Mouse (Mus musculus): ENCODE data around the gene Rela.

The Rela gene

GRCm38 (mm10) chr19:5636036-5636570 is 1.2 kb upstream of the Rela start:
- intact Hi-C loops (cut with DNase I), result no loop called here

GRCm38 (mm10) chr19:5636571-5637041 is 677 bp upstream of the Rela start:
- intact Hi-C loops (cut with DNase I), result no loop called here

DNA sequence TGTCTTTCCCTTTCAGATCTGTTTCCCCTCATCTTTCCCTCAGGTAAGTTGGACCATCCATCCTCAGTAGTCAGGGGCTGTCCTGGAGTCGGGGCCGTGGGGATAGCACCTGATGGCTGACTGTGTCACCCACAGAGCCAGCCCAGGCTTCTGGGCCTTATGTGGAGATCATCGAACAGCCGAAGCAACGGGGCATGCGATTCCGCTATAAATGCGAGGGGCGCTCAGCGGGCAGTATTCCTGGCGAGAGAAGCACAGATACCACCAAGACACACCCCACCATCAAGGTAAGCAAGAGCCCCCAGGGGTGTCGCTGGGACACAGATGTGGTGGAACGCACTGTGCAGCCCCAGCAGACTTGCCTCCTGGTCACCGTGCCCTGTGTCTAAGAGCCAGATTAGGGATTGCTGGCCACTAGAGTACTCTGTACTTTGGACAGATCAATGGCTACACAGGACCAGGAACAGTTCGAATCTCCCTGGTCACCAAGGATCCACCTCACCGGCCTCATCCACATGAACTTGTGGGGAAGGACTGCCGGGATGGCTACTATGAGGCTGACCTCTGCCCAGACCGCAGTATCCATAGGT is 1.2 kb downstream of the Rela start:
- intact Hi-C loops (cut with DNase I), result no loop called here

DNA sequence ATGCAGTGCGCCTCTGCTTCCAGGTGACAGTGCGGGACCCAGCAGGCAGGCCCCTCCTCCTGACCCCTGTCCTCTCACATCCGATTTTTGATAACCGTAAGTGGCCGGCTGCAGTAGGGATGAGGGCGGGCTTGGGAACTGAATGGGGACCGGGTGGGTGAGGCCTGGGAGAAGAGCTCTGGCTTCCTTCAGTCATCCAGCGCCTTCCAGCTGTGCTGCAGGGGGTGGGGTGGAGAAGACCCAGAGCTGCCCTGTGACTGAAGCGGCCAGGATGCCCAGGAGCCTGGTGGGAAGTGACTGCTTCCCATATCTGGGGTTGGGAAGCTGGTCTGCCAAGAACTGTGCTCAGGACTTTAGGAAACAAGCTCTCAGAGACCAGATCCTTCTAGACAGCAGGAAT is 3.1 kb downstream of the Rela start:
- intact Hi-C loops (cut with DNase I), result no loop called here

GRCm38 (mm10) chr19:5641021-5641420 is 3.7 kb downstream of the Rela start:
- intact Hi-C loops (cut with DNase I), result no loop called here

DNA sequence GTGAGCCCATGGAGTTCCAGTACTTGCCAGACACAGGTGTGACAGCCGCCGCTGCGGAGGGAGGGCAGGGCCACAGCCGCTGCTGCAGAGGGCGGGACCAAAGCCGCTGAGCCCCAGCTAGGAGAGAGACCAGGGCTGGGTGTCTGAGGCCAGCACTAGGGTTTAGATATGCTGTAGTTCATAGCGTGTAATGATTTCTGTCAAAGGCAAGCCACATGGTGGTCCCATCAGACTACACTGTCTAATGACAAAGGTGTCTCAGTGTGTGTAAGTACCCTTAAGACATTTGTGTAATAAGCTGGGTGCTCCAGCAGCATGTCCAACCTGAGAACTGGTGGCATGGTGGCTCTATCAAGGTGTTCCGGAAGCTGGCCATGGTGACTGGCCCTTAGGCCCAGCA is 4.4 kb downstream of the Rela start:
- intact Hi-C loops (cut with DNase I), result no loop called here

- intact Hi-C loops (cut with DNase I), result loop anchor here (5.0 kb wide), 1 partner anchor 132 kb away; no protein-coding TSS in a partner anchor
Observed at GRCm38 (mm10) chr19:5645280-5645679, 8.0 kb downstream of the Rela start.

DNA sequence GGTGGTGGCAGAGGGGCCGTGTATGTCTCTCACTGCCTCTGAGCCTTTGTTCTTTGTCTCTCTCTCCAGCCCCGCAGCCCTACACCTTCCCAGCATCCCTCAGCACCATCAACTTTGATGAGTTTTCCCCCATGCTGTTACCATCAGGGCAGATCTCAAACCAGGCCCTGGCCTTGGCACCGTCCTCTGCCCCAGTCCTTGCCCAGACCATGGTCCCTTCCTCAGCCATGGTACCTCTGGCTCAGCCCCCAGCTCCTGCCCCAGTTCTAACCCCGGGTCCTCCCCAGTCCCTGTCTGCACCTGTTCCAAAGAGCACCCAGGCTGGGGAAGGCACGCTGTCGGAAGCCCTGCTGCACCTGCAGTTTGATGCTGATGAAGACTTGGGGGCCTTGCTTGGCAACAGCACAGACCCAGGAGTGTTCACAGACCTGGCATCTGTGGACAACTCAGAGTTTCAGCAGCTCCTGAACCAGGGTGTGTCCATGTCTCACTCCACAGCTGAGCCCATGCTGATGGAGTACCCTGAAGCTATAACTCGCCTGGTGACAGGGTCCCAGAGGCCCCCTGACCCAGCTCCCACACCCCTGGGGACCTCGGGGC is 9.5 kb downstream of the Rela start:
- intact Hi-C loops (cut with DNase I), result loop anchor here (5.0 kb wide), 1 partner anchor 130 kb away; no protein-coding TSS in a partner anchor

DNA sequence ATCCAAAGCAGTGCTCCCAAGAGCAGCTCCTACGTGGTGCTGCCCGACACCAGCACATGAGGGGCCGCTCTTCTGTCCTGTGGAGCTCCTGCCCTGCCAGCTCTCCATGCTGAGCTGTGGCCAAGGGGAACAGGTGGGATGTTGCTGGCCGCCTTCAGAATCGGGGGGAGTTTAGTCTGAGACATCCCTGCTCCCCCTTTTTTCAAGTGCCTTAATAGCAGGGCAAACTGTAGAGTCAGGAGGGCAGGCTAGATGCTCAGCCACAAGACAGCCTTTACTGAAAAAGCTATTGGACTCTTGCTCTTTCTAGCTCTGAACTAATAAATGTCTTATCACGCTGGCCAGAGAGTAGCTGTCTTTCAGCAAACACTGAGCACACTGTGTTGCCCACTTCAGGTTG is 10.5 kb downstream of the Rela start:
- intact Hi-C loops (cut with DNase I), result loop anchor here (5.0 kb wide), 1 partner anchor 130 kb away; no protein-coding TSS in a partner anchor

DNA sequence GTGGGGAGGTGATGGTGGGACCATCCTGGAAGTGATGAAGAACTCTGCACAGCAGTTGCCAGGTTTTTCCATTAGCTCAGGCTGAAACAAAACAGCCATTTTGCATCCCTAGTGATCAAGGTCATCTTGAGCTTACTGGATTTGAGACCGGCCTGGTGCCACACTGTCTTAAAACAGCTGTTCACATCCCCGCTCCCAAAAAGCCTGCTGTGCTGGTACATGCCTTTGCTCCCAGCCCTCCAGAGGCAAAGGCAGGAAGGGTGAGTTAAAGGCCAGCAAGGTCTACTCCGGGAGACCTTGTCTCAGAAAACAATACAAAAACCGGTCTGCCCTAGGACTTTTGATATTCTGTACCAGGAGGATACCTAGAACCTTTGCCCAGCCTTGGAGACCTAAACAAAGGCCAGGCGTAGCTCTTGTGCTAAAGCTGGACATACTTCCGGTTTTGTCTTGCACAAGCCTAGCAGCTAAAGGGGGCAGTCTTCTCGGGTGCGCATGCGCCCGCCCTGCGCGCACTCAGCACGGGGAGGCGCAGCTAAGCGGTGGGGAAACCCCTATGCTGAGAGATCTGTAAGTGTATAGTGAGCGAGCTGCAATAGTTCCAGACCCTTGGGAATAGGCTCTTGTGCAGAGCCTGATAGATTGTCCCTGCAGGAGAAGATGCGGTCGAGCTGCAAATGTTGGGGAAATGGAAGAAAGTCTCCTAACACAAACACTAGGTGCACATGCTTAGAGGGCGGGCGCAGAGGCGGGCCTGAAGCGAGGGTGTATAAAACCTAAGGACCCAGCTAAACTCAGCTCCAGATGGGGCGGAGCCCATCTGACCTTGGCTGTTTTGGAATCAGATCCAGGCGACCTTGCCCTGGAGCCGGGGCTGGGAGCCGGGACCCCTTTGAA is 11.4 kb downstream of the Rela start:
- intact Hi-C loops (cut with DNase I), result loop anchor here (5.0 kb wide), 1 partner anchor 129 kb away; no protein-coding TSS in a partner anchor

DNA sequence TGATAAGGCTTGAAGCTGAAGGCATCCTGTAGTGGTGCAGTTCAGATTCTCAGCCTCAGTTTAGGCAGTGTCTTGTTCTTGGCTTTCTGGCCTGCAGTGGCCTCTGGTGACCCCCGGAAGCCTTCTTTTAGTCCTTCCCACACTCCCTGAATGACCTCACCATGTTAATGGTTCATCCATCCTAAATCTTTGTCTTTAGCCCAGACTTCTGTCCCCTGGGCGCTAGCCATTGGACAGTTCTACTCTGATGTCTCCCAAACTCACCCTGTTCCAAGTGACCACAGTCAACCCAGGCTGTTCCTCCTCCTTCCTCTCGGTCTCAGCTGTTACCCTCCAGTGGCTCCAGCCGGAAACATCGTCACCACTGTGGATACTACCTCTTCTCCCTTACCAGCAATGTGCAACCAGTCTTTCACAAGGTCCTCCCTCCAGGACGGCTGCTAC is 12.0 kb downstream of the Rela start:
- intact Hi-C loops (cut with DNase I), result loop anchor here (5.0 kb wide), 1 partner anchor 128 kb away; no protein-coding TSS in a partner anchor

GRCm38 (mm10) chr19:5651502-5652274 is 14.4 kb downstream of the Rela start:
- intact Hi-C loops (cut with DNase I), result no loop called here

GRCm38 (mm10) chr19:5652570-5652969 is 15.3 kb downstream of the Rela start:
- intact Hi-C loops (cut with DNase I), result no loop called here

DNA sequence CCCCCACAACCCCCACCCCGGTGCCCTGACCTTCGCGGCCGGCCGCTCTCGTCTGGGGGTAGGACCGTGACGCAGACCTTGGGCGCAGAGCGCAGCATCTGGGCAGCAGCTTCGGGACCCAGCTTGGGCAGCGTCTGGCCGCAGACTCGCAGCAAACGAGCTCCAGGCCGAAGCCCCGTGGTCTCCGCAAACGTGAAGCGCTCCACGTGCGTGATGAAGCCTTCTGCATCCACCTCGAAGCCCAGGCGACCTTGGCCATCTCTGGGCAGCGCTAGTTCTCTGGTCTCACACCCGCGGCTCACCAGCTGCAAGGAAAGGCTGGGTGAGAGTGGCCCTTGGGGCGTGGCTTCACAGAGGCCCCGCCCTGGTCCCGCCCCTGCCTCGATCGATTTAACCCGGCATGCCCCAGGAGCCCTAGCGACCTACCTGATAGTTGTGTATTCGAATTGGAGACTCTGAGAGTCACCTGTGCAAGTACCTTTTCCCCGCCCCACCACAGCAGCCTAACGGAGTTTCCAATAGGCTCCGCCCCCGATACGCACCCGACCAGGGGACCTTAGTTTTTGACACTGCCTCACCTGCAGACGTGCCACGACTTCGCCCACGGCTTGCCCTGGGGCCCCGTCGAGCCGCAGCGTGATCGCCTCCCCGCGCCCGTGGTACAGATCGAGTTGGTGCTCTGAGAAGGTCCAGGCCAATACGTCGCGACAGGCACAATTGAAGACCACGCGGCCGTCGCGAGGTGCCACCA is 16.9 kb downstream of the Rela start:
- intact Hi-C loops (cut with DNase I), result no loop called here

DNA sequence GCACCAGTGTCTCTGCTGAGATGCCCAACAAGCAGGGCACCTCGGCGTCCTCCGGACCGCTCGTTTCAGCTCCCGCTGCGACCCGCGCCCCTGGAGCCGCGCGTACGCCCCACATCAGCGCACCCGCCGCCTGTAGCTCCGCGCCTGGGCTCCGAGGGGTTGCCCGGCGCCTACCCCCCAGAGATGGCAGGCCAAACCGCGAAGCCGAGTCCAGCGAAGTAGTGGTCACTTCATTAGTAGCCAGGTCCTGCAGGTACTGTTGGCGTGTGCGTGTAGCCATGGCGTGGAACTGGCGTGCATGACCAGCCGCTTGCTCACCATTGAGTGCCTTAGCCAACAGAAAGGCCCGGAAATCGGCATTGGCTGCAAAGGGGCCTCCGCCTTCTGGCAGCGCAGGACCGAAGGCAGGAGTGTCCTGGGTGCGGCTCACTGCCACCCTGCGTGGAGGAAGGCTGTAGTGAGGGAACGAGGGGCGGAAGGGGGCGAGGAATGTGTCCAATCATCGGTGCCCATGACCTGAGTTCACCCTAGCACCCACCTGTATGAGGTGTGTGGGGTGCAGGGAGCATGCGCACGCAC is 17.5 kb downstream of the Rela start:
- intact Hi-C loops (cut with DNase I), result no loop called here

- intact Hi-C loops (cut with DNase I), result no loop called here
Observed at GRCm38 (mm10) chr19:5660942-5661751, 23.9 kb downstream of the Rela start.

- intact Hi-C loops (cut with DNase I), result no loop called here
Observed at GRCm38 (mm10) chr19:5662310-5662709, 25.0 kb downstream of the Rela start.

DNA sequence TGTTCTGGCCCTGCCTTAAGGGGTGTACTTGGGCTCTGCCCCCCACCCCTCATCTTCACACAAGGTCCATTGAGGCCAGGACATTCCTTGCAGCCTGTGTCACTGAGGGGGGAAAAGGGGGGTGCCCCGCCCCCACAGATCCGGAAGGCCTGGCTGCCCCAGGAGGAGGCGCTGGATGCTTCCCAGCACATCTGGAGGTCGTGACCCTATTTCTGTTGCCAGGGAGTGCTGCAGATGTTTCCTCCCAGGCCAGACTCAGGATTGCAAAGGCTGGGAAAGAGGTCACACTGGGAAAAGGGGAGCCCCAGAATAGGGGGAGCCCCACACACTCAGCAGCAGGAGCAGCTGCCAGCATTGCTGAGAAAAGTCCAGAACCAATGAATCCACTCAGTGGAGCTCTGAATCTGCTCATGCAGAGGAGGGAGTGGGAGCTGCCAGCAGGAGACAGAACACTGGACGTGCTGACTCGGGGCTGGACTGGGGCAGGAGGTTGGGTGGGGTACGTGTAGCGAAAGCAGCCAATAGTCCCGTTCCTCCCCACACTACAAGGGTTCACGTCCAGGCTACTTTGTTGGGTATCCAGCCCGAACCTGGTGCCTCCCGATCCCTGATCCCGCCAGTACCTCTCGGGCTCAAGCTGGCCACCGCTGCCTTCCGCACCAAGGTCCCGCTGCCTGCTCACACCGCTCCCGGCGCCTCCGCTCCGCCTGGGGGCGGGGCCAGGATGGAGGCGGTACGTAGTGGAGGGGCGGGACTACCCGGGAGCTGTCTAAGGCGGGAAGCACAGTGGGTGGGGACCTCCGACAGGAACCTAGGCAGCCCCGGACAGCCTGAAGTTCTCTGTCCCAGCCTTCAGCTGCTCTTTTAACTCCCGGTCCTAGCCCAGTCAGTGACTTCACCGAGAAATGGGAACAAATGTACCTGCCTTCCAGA is 26.0 kb downstream of the Rela start, which contains the start of gene Sipa1:
Sipa1 (minus strand) TSS at position 727 of the 933 bp plus-strand sequence.
- intact Hi-C loops (cut with DNase I), result no loop called here

Measured in adrenal gland (tissue).